Mouse (Mus musculus) cerebellum, postnatal 4 days (tissue): ENCODE results near the gene Rdh16f1.
"Not testable (repeated sequence)": the region's sequence is repeated elsewhere in the genome, so short reads cannot be mapped to it uniquely, and the experiment has no call there.

ENCODE experiments used
- DNase-seq, 2 experiments: peaks; one replicate each; pipeline ENCODE4 v3.0.0; 2022; ENCODE audit warnings: low spot score in 2 of 2, mixed read lengths in 1 of 2

Rdh16f1 gene

DNA sequence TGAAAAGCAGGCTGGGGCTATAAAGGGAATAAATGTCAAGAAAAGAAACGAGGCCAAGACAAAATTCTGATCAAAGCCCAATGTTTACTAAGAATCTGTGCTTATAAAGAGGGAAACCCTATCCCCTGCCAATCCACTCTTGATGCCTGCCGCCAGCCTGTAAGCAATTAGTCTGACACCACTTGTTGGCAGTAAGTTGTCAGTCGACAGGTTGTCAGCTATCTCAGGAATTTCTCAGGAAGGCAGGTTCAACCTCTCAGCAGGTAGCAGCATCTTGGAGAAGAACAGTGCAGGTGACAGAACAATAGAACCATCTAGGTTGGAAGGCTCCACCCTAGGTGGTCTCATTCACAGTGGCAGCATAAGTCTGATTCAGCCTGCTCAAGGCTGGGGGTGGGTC is 69.5 kb downstream of the Rdh16f1 start:
- DNase-seq, result no peak

DNA sequence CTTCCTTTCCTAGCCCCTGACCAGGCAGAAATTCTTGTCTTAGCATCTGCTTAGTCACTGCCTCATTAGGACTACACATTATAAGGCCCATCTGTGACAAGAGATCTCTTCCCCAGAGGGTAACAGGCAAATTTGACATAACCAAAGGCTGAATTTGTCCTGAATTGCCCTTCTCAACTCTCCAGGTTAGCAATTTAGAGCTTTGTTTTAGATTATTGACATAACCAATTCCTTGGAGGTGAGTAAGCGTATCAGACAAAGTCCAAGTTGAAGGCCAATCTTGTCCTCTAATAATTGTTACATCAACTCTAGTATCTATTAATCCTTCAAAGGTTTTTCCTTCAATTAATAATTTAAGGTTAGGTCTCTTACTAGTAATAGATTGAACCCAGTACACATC is 74.6 kb downstream of the Rdh16f1 start:
- not testable (repeated sequence) for DNase-seq

DNA sequence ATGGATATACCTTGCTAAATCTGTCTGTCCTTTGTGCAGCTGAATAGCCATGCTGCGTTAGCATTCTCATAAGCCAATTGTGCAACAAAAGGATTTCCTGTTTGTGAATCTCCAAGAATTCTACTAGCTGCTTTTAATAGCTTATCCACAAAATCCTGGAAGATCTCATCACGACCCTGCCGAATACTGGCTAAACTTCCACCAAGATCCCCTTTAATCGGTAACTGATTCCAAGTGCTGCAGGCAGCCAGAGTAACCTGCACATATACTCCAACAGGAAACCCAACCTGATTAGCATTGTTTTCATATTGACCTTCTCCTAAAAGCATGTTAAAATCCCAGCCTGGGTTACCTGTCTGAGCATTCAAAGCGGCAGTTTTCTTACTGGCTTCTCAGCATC is 75.7 kb downstream of the Rdh16f1 start:
- DNase-seq, result no peak

DNA sequence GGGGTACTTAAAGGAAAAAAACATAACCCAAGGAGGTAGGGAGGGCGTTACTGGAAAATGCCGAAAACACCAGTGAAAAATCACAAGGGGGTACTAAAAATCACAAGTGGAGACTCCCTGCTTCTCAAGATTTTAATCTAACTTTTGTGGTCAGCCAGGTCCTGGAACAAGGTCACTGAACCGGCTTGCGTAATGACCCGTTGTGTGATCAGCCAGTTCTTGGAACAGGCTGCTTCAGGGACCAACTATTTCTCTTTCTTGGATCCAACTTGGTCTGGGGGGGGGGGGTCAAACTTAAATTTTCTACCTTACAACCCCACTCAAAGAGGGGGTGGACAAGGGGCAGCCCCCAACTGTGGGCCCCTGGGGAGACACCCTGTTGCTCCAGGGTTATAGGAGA is 78.2 kb downstream of the Rdh16f1 start:
- DNase-seq, result not testable (repeated sequence)

DNA sequence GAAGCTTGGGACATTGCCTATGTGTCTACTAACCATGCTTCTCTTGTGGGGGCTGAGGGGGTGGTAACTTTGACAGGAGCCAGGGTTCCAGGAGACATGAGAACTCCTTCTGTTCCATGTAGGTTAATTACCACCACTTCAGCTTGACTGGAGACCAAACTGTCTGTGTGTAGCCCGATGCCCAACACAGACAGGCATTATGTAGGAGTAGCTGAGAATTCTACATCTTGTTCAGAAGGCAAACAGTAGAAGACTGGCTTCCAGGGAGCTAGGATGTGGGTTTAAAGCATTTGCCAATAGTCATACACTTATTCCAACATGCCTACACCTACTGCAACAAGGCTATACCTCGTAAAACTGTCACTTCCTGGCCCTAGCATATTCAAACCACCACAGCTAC is 79.0 kb downstream of the Rdh16f1 start:
- no peak for DNase-seq

DNA sequence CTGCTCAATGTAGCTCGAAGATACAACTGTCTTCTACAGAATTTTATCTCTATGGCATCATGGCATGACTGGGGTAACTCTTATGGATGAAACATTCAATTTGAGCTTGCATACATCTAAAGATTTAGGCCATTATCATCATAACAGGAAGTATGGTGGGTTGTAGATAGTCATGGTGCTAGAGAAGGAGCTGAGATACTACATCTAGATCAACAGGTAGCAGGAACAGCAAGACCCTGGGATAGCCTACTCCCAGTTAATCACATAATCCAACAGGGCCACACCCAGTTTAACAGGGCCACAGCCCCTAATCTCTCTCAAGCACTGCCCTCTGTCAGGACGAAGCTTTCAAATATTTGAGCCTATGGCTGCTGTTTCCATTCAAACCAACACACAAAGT is 81.2 kb downstream of the Rdh16f1 start:
- no peak for DNase-seq
